ENCODE assay signal across 27 mouse cellular contexts in genomic region chr14:105167181-105167580, GRCm38 (mm10). TPM values are rescaled to one million over a fixed set of nuclear protein-coding genes. Genes with fewer than 3 reads are reported as not detected.
A peak's percentile ranks its signal among the peaks of the same experiment; 100 is the strongest.
DNase-seq lines count a peak whose midpoint lies in the region; ATAC-seq and TF ChIP-seq lines count a peak whose summit lies in the region.
"Had no signal": no experiment of that assay in that cellular context is flagged by ENCODE, and none has a peak within 500 bp of the region (broad histone marks: within the 10 kb centered on the region; RNA-seq: fewer than 3 reads in every experiment).

No protein-coding gene starts in this region.

- H3K9me3 ChIP-seq in midbrain, embryonic 13.5 days = no peaks in the 10 kb centered on the region
- H3K9me3 ChIP-seq: embryonic facial prominence, embryonic 12.5 days; forebrain, embryonic 13.5 days; G1E; heart, embryonic 13.5 days; hindbrain, embryonic 12.5 days; limb, embryonic 13.5 days; liver, embryonic 15.5 days; neural tube, embryonic 13.5 days had no signal

- WGBS in heart, adult 2 months = 79% methylated on average over 1 of the region's 1 CpGs
- WGBS in midbrain, embryonic 13.5 days = 95% methylated on average over 1 of the region's 1 CpGs

- H3K27ac ChIP-seq in heart, adult 2 months = no peak overlapping the region
- H3K27ac ChIP-seq in midbrain, embryonic 13.5 days = no peak overlapping the region
- H3K27ac ChIP-seq: embryonic facial prominence, embryonic 12.5 days; forebrain, embryonic 13.5 days; gastrocnemius, adult 2 months; heart, embryonic 13.5 days; hindbrain, embryonic 12.5 days; limb, embryonic 13.5 days; liver, embryonic 15.5 days; neural tube, embryonic 13.5 days had no signal

- no peak for TF ChIP-seq CTCF in heart, adult 2 months (IDR thresholded peaks at IDR 0.05)

- H3K4me1 ChIP-seq in heart, adult 2 months (ENCODE audit: control insufficient read depth, insufficient read depth, low read length) = no peaks in the 10 kb centered on the region; the same call in 1 of the 2 replicates
- H3K4me1 ChIP-seq in midbrain, embryonic 13.5 days (replicated peaks) = peaks cover 18% of the 10 kb centered on the region; the same call in 1 of the 2 replicates
- H3K4me1 ChIP-seq: hindbrain, embryonic 12.5 days had no signal

- no peak overlapping the region for H3K9ac ChIP-seq in heart, adult 2 months (ENCODE audit: low read depth, low read length)
- H3K9ac ChIP-seq in midbrain, embryonic 13.5 days (replicated peaks) = no peak overlapping the region
- H3K9ac ChIP-seq: embryonic facial prominence, embryonic 12.5 days; forebrain, embryonic 13.5 days; heart, embryonic 13.5 days; hindbrain, embryonic 12.5 days; limb, embryonic 13.5 days; liver, embryonic 15.5 days; neural tube, embryonic 13.5 days had no signal

- H3K4me2 ChIP-seq in midbrain, embryonic 13.5 days (replicated peaks) = no peak overlapping the region
- H3K4me2 ChIP-seq: embryonic facial prominence, embryonic 12.5 days; forebrain, embryonic 13.5 days; heart, embryonic 13.5 days; hindbrain, embryonic 12.5 days; limb, embryonic 13.5 days; liver, embryonic 15.5 days; neural tube, embryonic 13.5 days had no signal

- intact Hi-C loops in heart, adult 2 months (cut with DNase I) = no loop called here
- intact Hi-C loops in gastrocnemius, postnatal 36 days (cut with DNase I) = no loop called here

- H3K27me3 ChIP-seq in heart, adult 2 months (ENCODE audit: control insufficient read depth, insufficient read depth, low read length) = no peaks in the 10 kb centered on the region
- H3K27me3 ChIP-seq in midbrain, embryonic 13.5 days = no peaks in the 10 kb centered on the region
- H3K27me3 ChIP-seq: embryonic facial prominence, embryonic 12.5 days; forebrain, embryonic 13.5 days; heart, embryonic 13.5 days; hindbrain, embryonic 12.5 days; limb, embryonic 13.5 days; liver, embryonic 15.5 days; neural tube, embryonic 13.5 days; Patski had no signal

- no peak for TF ChIP-seq POLR2A in heart, adult 2 months (IDR thresholded peaks at IDR 0.05; ENCODE audit: insufficient read depth, low read depth, low read length)

- H3K4me3 ChIP-seq in heart, adult 2 months = no peak overlapping the region
- H3K4me3 ChIP-seq in midbrain, embryonic 13.5 days (replicated peaks) = no peak overlapping the region
- H3K4me3 ChIP-seq: embryonic facial prominence, embryonic 12.5 days; forebrain, embryonic 13.5 days; gastrocnemius, adult 2 months; heart, embryonic 13.5 days; hindbrain, embryonic 12.5 days; limb, embryonic 13.5 days; liver, embryonic 15.5 days; myocyte; neural tube, embryonic 13.5 days had no signal

- no peak for TF ChIP-seq EP300 in heart, adult 2 months (IDR thresholded peaks at IDR 0.05; ENCODE audit: insufficient read depth, low read depth, low read length)

- H3K79me2 ChIP-seq in heart, adult 2 months (replicated peaks; ENCODE audit: control insufficient read depth, insufficient read depth, low read length) = peaks cover 2% of the 10 kb centered on the region; the same call in 1 of the 2 replicates

- H3K36me3 ChIP-seq in heart, adult 2 months (ENCODE audit: control insufficient read depth, insufficient read depth, low read length) = peaks cover 2% of the 10 kb centered on the region; the same call in 1 of the 2 replicates
- no peaks in the 10 kb centered on the region for H3K36me3 ChIP-seq in midbrain, embryonic 13.5 days
- H3K36me3 ChIP-seq: embryonic facial prominence, embryonic 12.5 days; hindbrain, embryonic 12.5 days; limb, embryonic 13.5 days; liver, embryonic 15.5 days; neural tube, embryonic 13.5 days had no signal

- peak; percentile 45 for ATAC-seq in inflammation-experienced regulatory T-cells, adult 6 months
- ATAC-seq in CD4-positive, CD25-positive, alpha-beta regulatory T cell, adult 4 months = no peak
- no peak for ATAC-seq in midbrain, embryonic 13.5 days
- ATAC-seq: forebrain, embryonic 13.5 days; midbrain, embryonic 16.5 days; Patski had no signal

- peak; percentile 73 for DNase-seq in heart, adult 11 months
- no peak for DNase-seq in heart, adult 2 months
- peak; percentile 23 for DNase-seq in cerebellum, adult 11-12 months
- peak; percentile 40 to 42 for DNase-seq in cerebellum, postnatal 10 days
- no peak for DNase-seq in gastrocnemius, postnatal 36 days
- DNase-seq: adrenal gland, adult 8-10 months; gastrocnemius, adult 2 months; heart, adult 18-20 months; heart, postnatal 14 days; kidney, adult 18-20 months; layer of hippocampus, postnatal 36 days; lung, postnatal 4 days; thymus, postnatal 14 days had no signal

RNA-seq across cellular contexts. Expression of gene Rbm26, which starts 9.9 kb away (rescaled TPM):
- 10 to 100 TPM; 18.6 to 19.0 TPM for total RNA-seq in heart, adult 2 months (2021)
- 6.9 and 9.8 TPM in 2 replicates for polyA plus RNA-seq in heart, adult 2 months (2012; rRNA removed)
- polyA plus RNA-seq in inflammation-experienced regulatory T-cells, adult 6 months (2017; shearing (Covaris generic)) = 10 to 100 TPM; 31.0 to 58.2 (median 49.4) TPM
- polyA plus RNA-seq in CD4-positive, CD25-positive, alpha-beta regulatory T cell, adult 4 months (2017; shearing (Covaris generic)) = 10 to 100 TPM; 38.5 to 46.9 TPM
- total RNA-seq in gastrocnemius, postnatal 36 days (2021) = 10 to 100 TPM; 15.1 to 16.9 TPM
- polyA plus RNA-seq in midbrain, embryonic 13.5 days (2015; fragmentation: Nextera tagmentation; extraction: Ambion mirVana) = 38.1 and 43.6 TPM in 2 replicates

Comparison
In these comparisons a context has a peak if more than half of its experiments do, and no peak if none do; other contexts are left out.
1. DNase-seq: peak in heart, adult 11 months (single experiment), cerebellum, adult 11-12 months (single experiment) and cerebellum, postnatal 10 days (2 of 2); none in heart, adult 2 months (0 of 2) and gastrocnemius, postnatal 36 days (0 of 2).